Mouse (Mus musculus) CH12.LX (cell line): Measurements from ENCODE around the gene Emc10. TPM values are rescaled to one million over a fixed set of nuclear protein-coding genes. Genes with fewer than 3 reads are reported as not detected.
A peak's percentile ranks its signal among the peaks of the same experiment; 100 is the strongest.

ENCODE experiments used
- DNase-seq: peaks from one replicate; pipeline ENCODE4 v3.0.0-alpha.2; 2013; ENCODE audit errors: extremely low read depth
- H3K27ac ChIP-seq: 2 replicates; pipeline ENCODE4 v1.5.1; 2012; ENCODE audit warnings: low read depth, mild to moderate bottlenecking, control low read depth, moderate library complexity; ENCODE audit not compliant: insufficient read depth
- H3K27me3 ChIP-seq: replicated peaks from 2 replicates; pipeline ENCODE3; 2012; ENCODE audit warnings: inconsistent platforms
- H3K36me3 ChIP-seq, 2 experiments: replicated peaks in 1 of 2; 2 replicates each; pipeline versions ENCODE3 to v1.6.1; 2012; ENCODE audit warnings: inconsistent platforms in 1 of 2, low read length in 1 of 2, mild to moderate bottlenecking in 1 of 2, mixed read lengths in 1 of 2, moderate library complexity in 1 of 2; ENCODE audit not compliant: control insufficient read depth in 1 of 2, insufficient read depth in 1 of 2
- H3K4me1 ChIP-seq, 2 experiments: 2 replicates each; pipeline ENCODE4 v1.6.1; 2012; ENCODE audit warnings: inconsistent platforms in 1 of 2, moderate library complexity in 1 of 2; ENCODE audit not compliant: insufficient read depth in 2 of 2, control insufficient read depth in 1 of 2
- H3K4me2 ChIP-seq: 2 replicates; pipeline ENCODE4 v1.6.1; 2012; ENCODE audit warnings: low read depth, mild to moderate bottlenecking, control low read depth; ENCODE audit not compliant: poor library complexity, insufficient read depth, severe bottlenecking
- H3K4me3 ChIP-seq, 3 experiments: fragments of 150-350 bp in 1 of 3; sonication (generic) in 1 of 3; replicated peaks in 1 of 3; 2 replicates each; pipeline versions ENCODE3 to v1.5.1; 2011 to 2012; ENCODE audit warnings: low read depth in 2 of 3, low read length in 2 of 3, mild to moderate bottlenecking in 2 of 3, moderate library complexity in 2 of 3, control low read depth in 1 of 3, improper control_type of control experiment in 1 of 3, inconsistent platforms in 1 of 3, mixed read lengths in 1 of 3; ENCODE audit not compliant: poor library complexity in 1 of 3
- H3K79me2 ChIP-seq: replicated peaks from 2 replicates; pipeline ENCODE4 v1.6.1; 2012; ENCODE audit warnings: mild to moderate bottlenecking, moderate library complexity; ENCODE audit not compliant: control insufficient read depth, poor library complexity, insufficient read depth, severe bottlenecking; ENCODE audit errors: extremely low read depth
- H3K9ac ChIP-seq: 2 replicates; pipeline ENCODE4 v1.6.1; 2012; ENCODE audit warnings: low read depth, mild to moderate bottlenecking, control low read depth, moderate library complexity; ENCODE audit not compliant: insufficient read depth
- H3K9me3 ChIP-seq: replicated peaks from 2 replicates; pipeline ENCODE3; 2012; ENCODE audit warnings: low read length, inconsistent platforms, mixed read lengths
- CHD1 ChIP-seq: IDR thresholded peaks from 2 replicates; pipeline ENCODE4 v1.6.1; 2012; ENCODE audit warnings: low read depth, low read length, improper control_type of control experiment, inconsistent platforms
- CHD2 ChIP-seq: IDR thresholded peaks from 2 replicates; pipeline ENCODE4 v1.6.1; 2011; ENCODE audit warnings: low read length, improper control_type of control experiment
- CTCF ChIP-seq, 2 experiments: IDR thresholded peaks in 1 of 2; conservative IDR thresholded peaks in 1 of 2; 2 replicates each; pipeline ENCODE4 v1.5.1; 2011 to 2012; ENCODE audit warnings: low read depth in 2 of 2, low read length in 2 of 2, improper control_type of control experiment in 1 of 2, inconsistent platforms in 1 of 2, mild to moderate bottlenecking in 1 of 2, moderate library complexity in 1 of 2
- E2F4 ChIP-seq: IDR thresholded peaks from 2 replicates; pipeline ENCODE4 v1.6.1; 2011; ENCODE audit warnings: low read depth, low read length, improper control_type of control experiment; ENCODE audit not compliant: insufficient replicate concordance
- ELF1 ChIP-seq: IDR thresholded peaks from 2 replicates; pipeline ENCODE4 v1.6.1; 2014; ENCODE audit warnings: low read depth, mild to moderate bottlenecking, inconsistent platforms, low read length, improper control_type of control experiment
- EP300 ChIP-seq: IDR thresholded peaks from 2 replicates; pipeline ENCODE4 v1.6.1; 2011; ENCODE audit warnings: low read length, improper control_type of control experiment
- ETS1 ChIP-seq: conservative IDR thresholded peaks from 2 replicates; pipeline ENCODE4 v1.6.1; 2012; ENCODE audit warnings: low read depth, mild to moderate bottlenecking, inconsistent platforms, low read length, improper control_type of control experiment, moderate library complexity
- GABPA ChIP-seq: IDR thresholded peaks from 2 replicates; pipeline ENCODE4 v1.6.1; 2012; ENCODE audit warnings: low read depth, low read length, improper control_type of control experiment, inconsistent platforms; ENCODE audit not compliant: insufficient replicate concordance
- KAT2A ChIP-seq: IDR thresholded peaks from 2 replicates; pipeline ENCODE4 v1.6.1; 2012; ENCODE audit warnings: low read length, improper control_type of control experiment, inconsistent platforms; ENCODE audit not compliant: insufficient replicate concordance
- MAZ ChIP-seq: IDR thresholded peaks from 2 replicates; pipeline ENCODE4 v1.6.1; 2012; ENCODE audit warnings: low read depth, mild to moderate bottlenecking, inconsistent platforms, low read length, improper control_type of control experiment, moderate library complexity
- MEF2A ChIP-seq: IDR thresholded peaks from 2 replicates; pipeline ENCODE4 v1.6.1; 2014; ENCODE audit warnings: low read depth, mild to moderate bottlenecking, inconsistent platforms, low read length, improper control_type of control experiment, borderline replicate concordance
- MXI1 ChIP-seq: IDR thresholded peaks from 2 replicates; pipeline ENCODE4 v1.6.1; 2011; ENCODE audit warnings: mild to moderate bottlenecking, low read depth, low read length, improper control_type of control experiment
- MYC ChIP-seq: IDR thresholded peaks from 2 replicates; pipeline ENCODE4 v1.6.1; 2011; ENCODE audit warnings: low read depth, mild to moderate bottlenecking, improper control_type of control experiment, low read length
- NRF1 ChIP-seq: IDR thresholded peaks from 2 replicates; pipeline ENCODE4 v1.6.1; 2014; ENCODE audit warnings: low read depth, mild to moderate bottlenecking, inconsistent platforms, low read length, improper control_type of control experiment, moderate library complexity
- PAX5 ChIP-seq: IDR thresholded peaks from 2 replicates; pipeline ENCODE4 v1.6.1; 2012; ENCODE audit warnings: low read length, inconsistent platforms, mixed read lengths
- POLR2AphosphoS2 ChIP-seq: IDR thresholded peaks from 2 replicates; pipeline ENCODE4 v1.6.1; 2011; ENCODE audit warnings: low read depth, low read length, improper control_type of control experiment
- RAD21 ChIP-seq: IDR thresholded peaks from 2 replicates; pipeline ENCODE4 v1.6.1; 2011; ENCODE audit warnings: low read depth, mild to moderate bottlenecking, low read length, improper control_type of control experiment, moderate library complexity
- RCOR1 ChIP-seq: conservative IDR thresholded peaks from 2 replicates; pipeline ENCODE4 v1.6.1; 2012; ENCODE audit warnings: low read depth, mild to moderate bottlenecking, inconsistent platforms, low read length, improper control_type of control experiment
- SIN3A ChIP-seq: IDR thresholded peaks from 2 replicates; pipeline ENCODE4 v1.6.1; 2012; ENCODE audit warnings: low read length, improper control_type of control experiment, inconsistent platforms
- SMC3 ChIP-seq: IDR thresholded peaks from 2 replicates; pipeline ENCODE4 v1.6.1; 2011; ENCODE audit warnings: low read depth, low read length, improper control_type of control experiment
- TBP ChIP-seq: conservative IDR thresholded peaks from 2 replicates; pipeline ENCODE4 v1.6.1; 2011; ENCODE audit warnings: low read depth, low read length, improper control_type of control experiment
- TCF12 ChIP-seq: IDR thresholded peaks from 2 replicates; pipeline ENCODE4 v1.6.1; 2014; ENCODE audit warnings: low read depth, mild to moderate bottlenecking, inconsistent platforms, low read length, improper control_type of control experiment
- UBTF ChIP-seq: IDR thresholded peaks from 2 replicates; pipeline ENCODE4 v1.6.1; 2012; ENCODE audit warnings: low read depth, mild to moderate bottlenecking, inconsistent platforms, low read length, improper control_type of control experiment, moderate library complexity
- USF2 ChIP-seq: conservative IDR thresholded peaks from 2 replicates; pipeline ENCODE4 v1.6.1; 2011; ENCODE audit warnings: low read depth, low read length, improper control_type of control experiment
- ZC3H11A ChIP-seq: IDR thresholded peaks from 2 replicates; pipeline ENCODE4 v1.6.1; 2012; ENCODE audit warnings: low read depth, mild to moderate bottlenecking, inconsistent platforms, low read length, improper control_type of control experiment
- ZMIZ1 ChIP-seq: IDR thresholded peaks from 2 replicates; pipeline ENCODE4 v1.6.1; 2012; ENCODE audit warnings: low read depth, mild to moderate bottlenecking, inconsistent platforms, low read length, improper control_type of control experiment
- ZNF384 ChIP-seq: IDR thresholded peaks from 2 replicates; pipeline ENCODE4 v1.6.1; 2012; ENCODE audit warnings: low read depth, low read length, improper control_type of control experiment, inconsistent platforms
- dilution Hi-C: fragments of 300-500 bp; cut with MboI; formaldehyde crosslinking; loops from 2 replicates; pipeline ENCODE4 v1.14.3; 2020; ENCODE audit warnings: low sequenced_read_pairs; ENCODE audit not compliant: extremely low pct_unique_long_range_greater_than_20kb, extremely low pct_ligation_motif_present
- in situ Hi-C: fragments of 300-500 bp; cut with MboI; formaldehyde crosslinking; loops from 3 replicates; pipeline ENCODE4 v1.14.3; 2019; ENCODE audit warnings: low sequenced_read_pairs, low pct_ligation_motif_present, low pct_unique_long_range_greater_than_20kb, mixed read lengths
- polyA plus RNA-seq: library from polyadenylated mRNA; unstranded; fragments of >175 nt; gene quantifications from 2 replicates; pipeline ENCODE4 v1.2.1, GENCODE M21; 2012; ENCODE audit warnings: low read depth; ENCODE audit not compliant: insufficient read length
- total RNA-seq, 2 experiments: library from RNA; depleted of rRNA; stranded (reverse); fragments of 300-350 nt in 1 of 2; fragments of >200 nt in 1 of 2; gene quantifications; 2 replicates each; pipeline ENCODE4 v1.2.3; 2012 to 2014

Emc10 gene
- total and polyA plus RNA-seq, 3 experiments, result 14.4 to 49.1 (median 32.4) TPM

GRCm38 (mm10) chr7:44484841-44485571, 11.3 kb downstream of the Emc10 start:
- DNase-seq, result peak; percentile 76
- no peaks in the 10 kb centered on the region for H3K9me3 ChIP-seq
- dilution Hi-C loops, result no loop called here
- H3K4me3 ChIP-seq, result no peak overlapping the region
- no peak overlapping the region for H3K27ac ChIP-seq
- no peak overlapping the region for H3K4me2 ChIP-seq
- H3K9ac ChIP-seq, result no peak overlapping the region
- in situ Hi-C loops, result loop anchor here (10.0 kb wide), 1 partner anchor 100 kb away; the partner anchor contains the start of genes 1700008O03Rik and Syt3
- TF ChIP-seq ZC3H11A, result peak; percentile 62
- TF ChIP-seq ZMIZ1, result no peak
- no peak for TF ChIP-seq USF2
- no peak for TF ChIP-seq SIN3A
- no peak for TF ChIP-seq ELF1
- no peak for TF ChIP-seq POLR2AphosphoS2
- TF ChIP-seq EP300, result no peak
- TF ChIP-seq TBP, result no peak
- peak; percentile 96 for TF ChIP-seq RAD21
- no peak for TF ChIP-seq MAZ
- no peak for TF ChIP-seq CHD2
- no peak for TF ChIP-seq TCF12
- TF ChIP-seq MXI1, result no peak
- no peak for TF ChIP-seq GABPA
- no peak for TF ChIP-seq CHD1
- peak; percentile 97 for TF ChIP-seq SMC3
- TF ChIP-seq CTCF (conservative IDR thresholded peaks at IDR 0.05 in 1 of 2, IDR thresholded peaks at IDR 0.05 in 1 of 2; ENCODE audit: low read depth in 2 of 2, low read length in 2 of 2), result peak; percentile 97 to 100
- no peak for TF ChIP-seq MYC
- TF ChIP-seq ETS1, result no peak
- no peak for TF ChIP-seq ZNF384
- no peak for TF ChIP-seq UBTF
- no peak for TF ChIP-seq NRF1
- peaks cover 4 to 39% of the 10 kb centered on the region in 2 experiments for H3K36me3 ChIP-seq
- no peaks in the 10 kb centered on the region for H3K79me2 ChIP-seq
- no peaks in the 10 kb centered on the region for H3K4me1 ChIP-seq
- peaks cover 24% of the 10 kb centered on the region for H3K27me3 ChIP-seq

GRCm38 (mm10) chr7:44484109-44484508, 12.2 kb downstream of the Emc10 start:
- H3K27ac ChIP-seq, result no peak overlapping the region
- no peak overlapping the region for H3K4me2 ChIP-seq
- no peak overlapping the region for H3K4me3 ChIP-seq
- H3K4me1 ChIP-seq, result no peaks in the 10 kb centered on the region
- no peaks in the 10 kb centered on the region for H3K79me2 ChIP-seq
- TF ChIP-seq UBTF, result no peak
- no peak for TF ChIP-seq SMC3
- TF ChIP-seq ZNF384, result no peak
- no peak for TF ChIP-seq TCF12
- no peak for TF ChIP-seq MYC
- TF ChIP-seq RCOR1, result no peak
- TF ChIP-seq CTCF (conservative IDR thresholded peaks at IDR 0.05 in 1 of 2, IDR thresholded peaks at IDR 0.05 in 1 of 2; ENCODE audit: low read depth in 2 of 2, low read length in 2 of 2), result no peak
- TF ChIP-seq PAX5, result no peak
- TF ChIP-seq MEF2A, result no peak
- TF ChIP-seq KAT2A, result no peak
- TF ChIP-seq MAZ, result no peak
- TF ChIP-seq E2F4, result no peak
- H3K9me3 ChIP-seq, result no peaks in the 10 kb centered on the region
- H3K9ac ChIP-seq, result no peak overlapping the region
- in situ Hi-C loops, result loop anchor here (10.0 kb wide), 1 partner anchor 99 kb away; the partner anchor contains the start of genes 1700008O03Rik and Syt3
- DNase-seq, result no peak
- peaks cover 31% of the 10 kb centered on the region for H3K27me3 ChIP-seq
- H3K36me3 ChIP-seq, result peaks cover 3 to 32% of the 10 kb centered on the region in 2 experiments
- dilution Hi-C loops, result no loop called here
